Mouse (Mus musculus) MEL (cell line): ENCODE results near the gene Tmem164. TPM values are rescaled to one million over a fixed set of nuclear protein-coding genes. Genes with fewer than 3 reads are reported as not detected.

Experiments
- DNase-seq: peaks from one replicate; pipeline ENCODE4 v3.0.0; 2011; ENCODE audit warnings: low read depth, low spot score
- H3K27ac ChIP-seq: 2 replicates; pipeline ENCODE4 v1.5.1; 2012; ENCODE audit warnings: low read depth, mild to moderate bottlenecking, control low read depth, low read length, moderate library complexity; ENCODE audit not compliant: control insufficient read depth
- H3K27me3 ChIP-seq, 2 experiments: fragments of 150-350 bp in 1 of 2; sonication (generic) in 1 of 2; 2 replicates each; pipeline ENCODE4 v1.6.1; 2012; ENCODE audit warnings: low read length in 2 of 2, mild to moderate bottlenecking in 2 of 2, improper control_type of control experiment in 1 of 2, moderate library complexity in 1 of 2; ENCODE audit not compliant: insufficient read depth in 2 of 2, control insufficient read depth in 1 of 2
- H3K36me3 ChIP-seq, 2 experiments: 2 replicates each; pipeline ENCODE4 v1.6.1; 2012 to 2014; ENCODE audit warnings: low read length in 2 of 2, improper control_type of control experiment in 1 of 2, inconsistent platforms in 1 of 2, mild to moderate bottlenecking in 1 of 2; ENCODE audit not compliant: insufficient read depth in 2 of 2, control insufficient read depth in 1 of 2
- H3K4me1 ChIP-seq, 2 experiments: fragments of 150-350 bp in 1 of 2; sonication (generic) in 1 of 2; 2 replicates each; pipeline ENCODE4 v1.6.1; 2012; ENCODE audit warnings: low read length in 2 of 2, improper control_type of control experiment in 1 of 2, mild to moderate bottlenecking in 1 of 2; ENCODE audit not compliant: insufficient read depth in 2 of 2, control insufficient read depth in 1 of 2
- H3K4me3 ChIP-seq, 2 experiments: fragments of 150-350 bp in 1 of 2; sonication (generic) in 1 of 2; 2 replicates each; pipeline ENCODE4 v1.5.1; 2012; ENCODE audit warnings: low read depth in 2 of 2, low read length in 2 of 2, mild to moderate bottlenecking in 2 of 2, moderate library complexity in 2 of 2, control low read depth in 1 of 2, improper control_type of control experiment in 1 of 2; ENCODE audit not compliant: control insufficient read depth in 1 of 2, insufficient read depth in 1 of 2
- H3K79me2 ChIP-seq: 2 replicates; pipeline ENCODE4 v1.6.1; 2012; ENCODE audit warnings: mild to moderate bottlenecking, low read length, moderate library complexity; ENCODE audit not compliant: control insufficient read depth, poor library complexity, insufficient read depth
- H3K9ac ChIP-seq: 2 replicates; pipeline ENCODE4 v1.6.1; 2012; ENCODE audit warnings: low read depth, mild to moderate bottlenecking, control low read depth, low read length, moderate library complexity; ENCODE audit not compliant: control insufficient read depth, poor library complexity, severe bottlenecking
- H3K9me3 ChIP-seq: fragments of 150-350 bp; sonication (generic); replicated peaks from 2 replicates; pipeline ENCODE4 v1.6.1; 2012; ENCODE audit warnings: mild to moderate bottlenecking, low read length, improper control_type of control experiment, moderate library complexity; ENCODE audit not compliant: insufficient read depth
- BHLHE40 ChIP-seq: IDR thresholded peaks from 2 replicates; pipeline ENCODE4 v1.6.1; 2012; ENCODE audit warnings: low read depth, mild to moderate bottlenecking, inconsistent platforms, low read length, improper control_type of control experiment, borderline replicate concordance
- CTCF ChIP-seq, 3 experiments: IDR thresholded peaks in 2 of 3; conservative IDR thresholded peaks in 1 of 3; 2 replicates each; pipeline ENCODE4 v1.5.1; 2011 to 2012; ENCODE audit warnings: low read length in 3 of 3, low read depth in 2 of 3, mild to moderate bottlenecking in 2 of 3, improper control_type of control experiment in 1 of 3, inconsistent platforms in 1 of 3, mixed read lengths in 1 of 3, moderate library complexity in 1 of 3; ENCODE audit not compliant: control insufficient read depth in 1 of 3, insufficient read depth in 1 of 3, poor library complexity in 1 of 3, severe bottlenecking in 1 of 3
- ELF1 ChIP-seq: IDR thresholded peaks from 2 replicates; pipeline ENCODE4 v1.6.1; 2014; ENCODE audit warnings: low read depth, mild to moderate bottlenecking, inconsistent platforms, low read length, improper control_type of control experiment, moderate library complexity
- EP300 ChIP-seq, 2 experiments: IDR thresholded peaks; 2 replicates each; pipeline ENCODE4 v1.6.1; 2011; ENCODE audit warnings: improper control_type of control experiment in 2 of 2, low read length in 2 of 2, low read depth in 1 of 2, mild to moderate bottlenecking in 1 of 2
- GABPA ChIP-seq: IDR thresholded peaks from 2 replicates; pipeline ENCODE4 v1.6.1; 2012; ENCODE audit warnings: low read depth, mild to moderate bottlenecking, inconsistent platforms, low read length, improper control_type of control experiment, moderate library complexity
- GATA1 ChIP-seq: IDR thresholded peaks from 2 replicates; pipeline ENCODE4 v1.6.1; 2011; ENCODE audit warnings: low read depth, low read length, improper control_type of control experiment
- JUND ChIP-seq: IDR thresholded peaks from 2 replicates; pipeline ENCODE4 v1.6.1; 2011; ENCODE audit warnings: low read depth, mild to moderate bottlenecking, improper control_type of control experiment, low read length
- KAT2A ChIP-seq: conservative IDR thresholded peaks from 2 replicates; pipeline ENCODE4 v1.6.1; 2012; ENCODE audit warnings: low read depth, low read length, improper control_type of control experiment, inconsistent platforms
- MAX ChIP-seq: IDR thresholded peaks from 2 replicates; pipeline ENCODE4 v1.6.1; 2011; ENCODE audit warnings: low read length, improper control_type of control experiment
- MAZ ChIP-seq: IDR thresholded peaks from 2 replicates; pipeline ENCODE4 v1.6.1; 2012; ENCODE audit warnings: low read depth, mild to moderate bottlenecking, inconsistent platforms, low read length, improper control_type of control experiment
- MEF2A ChIP-seq: IDR thresholded peaks from 2 replicates; pipeline ENCODE4 v1.6.1; 2014; ENCODE audit warnings: low read depth, mild to moderate bottlenecking, inconsistent platforms, low read length, improper control_type of control experiment; ENCODE audit not compliant: poor library complexity, insufficient replicate concordance, severe bottlenecking; ENCODE audit errors: extremely low read depth
- MYC ChIP-seq: IDR thresholded peaks from 2 replicates; pipeline ENCODE4 v1.6.1; 2011; ENCODE audit warnings: low read depth, mild to moderate bottlenecking, low read length, improper control_type of control experiment, moderate library complexity
- POLR2A ChIP-seq, 2 experiments: IDR thresholded peaks; 2 replicates each; pipeline ENCODE4 v1.6.1; 2011 to 2012; ENCODE audit warnings: low read length in 2 of 2, mild to moderate bottlenecking in 2 of 2, control low read depth in 1 of 2, improper control_type of control experiment in 1 of 2, low read depth in 1 of 2, moderate library complexity in 1 of 2; ENCODE audit not compliant: control insufficient read depth in 1 of 2, insufficient read depth in 1 of 2, poor library complexity in 1 of 2
- POLR2AphosphoS5 ChIP-seq: IDR thresholded peaks from 2 replicates; pipeline ENCODE4 v1.6.1; 2012; ENCODE audit warnings: low read depth, borderline replicate concordance, mild to moderate bottlenecking, inconsistent platforms, low read length, moderate library complexity, mixed read lengths
- RAD21 ChIP-seq: IDR thresholded peaks from 2 replicates; pipeline ENCODE4 v1.6.1; 2011; ENCODE audit warnings: mild to moderate bottlenecking, low read depth, low read length, improper control_type of control experiment
- TCF12 ChIP-seq: IDR thresholded peaks from 2 replicates; pipeline ENCODE4 v1.6.1; 2014; ENCODE audit warnings: low read depth, mild to moderate bottlenecking, inconsistent platforms, low read length, improper control_type of control experiment, moderate library complexity
- UBTF ChIP-seq: IDR thresholded peaks from 2 replicates; pipeline ENCODE4 v1.6.1; 2012; ENCODE audit warnings: low read depth, mild to moderate bottlenecking, inconsistent platforms, low read length, improper control_type of control experiment, moderate library complexity, borderline replicate concordance; ENCODE audit not compliant: insufficient read depth
- USF2 ChIP-seq, 2 experiments: IDR thresholded peaks; 2 replicates each; pipeline ENCODE4 v1.6.1; 2011 to 2012; ENCODE audit warnings: improper control_type of control experiment in 2 of 2, low read length in 2 of 2, borderline replicate concordance in 1 of 2, inconsistent platforms in 1 of 2, low read depth in 1 of 2, mild to moderate bottlenecking in 1 of 2; ENCODE audit not compliant: insufficient read depth in 1 of 2
- ZC3H11A ChIP-seq: IDR thresholded peaks from 2 replicates; pipeline ENCODE4 v1.6.1; 2012; ENCODE audit warnings: low read depth, mild to moderate bottlenecking, inconsistent platforms, low read length, improper control_type of control experiment
- ZKSCAN1 ChIP-seq: IDR thresholded peaks from 2 replicates; pipeline ENCODE4 v1.6.1; 2012; ENCODE audit warnings: low read depth, mild to moderate bottlenecking, inconsistent platforms, low read length, improper control_type of control experiment, moderate library complexity
- ZMIZ1 ChIP-seq: IDR thresholded peaks from 2 replicates; pipeline ENCODE4 v1.6.1; 2012; ENCODE audit warnings: low read depth, mild to moderate bottlenecking, inconsistent platforms, low read length, improper control_type of control experiment, moderate library complexity
- ZNF384 ChIP-seq: IDR thresholded peaks from 2 replicates; pipeline ENCODE4 v1.6.1; 2012; ENCODE audit warnings: low read depth, mild to moderate bottlenecking, inconsistent platforms, low read length, improper control_type of control experiment
- polyA plus RNA-seq, 2 experiments: library from polyadenylated mRNA; stranded (reverse) in 1 of 2; unstranded in 1 of 2; fragments of >175 nt in 1 of 2; fragments of >200 nt in 1 of 2; gene quantifications; 2 replicates each; pipeline versions ENCODE4 v1.2.1 to v1.2.4; 2012; ENCODE audit warnings: low replicate concordance in 2 of 2, low read depth in 1 of 2; ENCODE audit not compliant: insufficient read length in 2 of 2, insufficient read depth in 1 of 2, missing spikeins in 1 of 2
- total RNA-seq: library from RNA; depleted of rRNA; stranded (reverse); fragments of 300-350 nt; gene quantifications from 2 replicates; pipeline ENCODE4 v1.2.3, GENCODE M21; 2012

The Tmem164 gene
- total and polyA plus RNA-seq, 3 experiments, result 34.3 to 92.4 (median 72.8) TPM

GRCm38 (mm10) chrX:142670121-142670520 is 11.1 kb upstream of the Tmem164 start:
- no peaks in the 10 kb centered on the region for H3K4me1 ChIP-seq
- H3K9me3 ChIP-seq, result no peaks in the 10 kb centered on the region
- H3K4me3 ChIP-seq, result no peak overlapping the region
- H3K9ac ChIP-seq, result no peak overlapping the region
- no peak for DNase-seq
- H3K27ac ChIP-seq, result no peak overlapping the region
- TF ChIP-seq ZKSCAN1, result no peak
- no peak for TF ChIP-seq POLR2AphosphoS5
- no peak for TF ChIP-seq EP300 (IDR thresholded peaks at IDR 0.05; ENCODE audit: low read depth in 1 of 2, low read length in 2 of 2)
- no peak for TF ChIP-seq CTCF (IDR thresholded peaks at IDR 0.05 in 2 of 3, conservative IDR thresholded peaks at IDR 0.05 in 1 of 3; ENCODE audit: control insufficient read depth in 1 of 3, insufficient read depth in 1 of 3, low read depth in 2 of 3, low read length in 3 of 3, poor library complexity in 1 of 3, severe bottlenecking in 1 of 3)
- TF ChIP-seq BHLHE40, result no peak
- no peak for TF ChIP-seq KAT2A
- no peak for TF ChIP-seq GATA1
- no peak for TF ChIP-seq ELF1
- no peak for TF ChIP-seq RAD21
- H3K27me3 ChIP-seq, result no peaks in the 10 kb centered on the region
- no peaks in the 10 kb centered on the region for H3K36me3 ChIP-seq
- no peaks in the 10 kb centered on the region for H3K79me2 ChIP-seq

- Histone ChIP-seq H3K79me2 (no peaks in the 10 kb centered on the region), H3K4me1 (no peaks in the 10 kb centered on the region), H3K27ac (no peak overlapping the region), H3K9me3 (no peaks in the 10 kb centered on the region), H3K9ac (no peak overlapping the region), H3K4me3 (no peak overlapping the region), H3K27me3 (no peaks in the 10 kb centered on the region), H3K36me3 (no peaks in the 10 kb centered on the region)
- no peak for TF ChIP-seq MAX
- no peak for TF ChIP-seq JUND
- no peak for TF ChIP-seq GATA1
- no peak for TF ChIP-seq MAZ
- no peak for TF ChIP-seq RAD21
- TF ChIP-seq GABPA, result no peak
- no peak for TF ChIP-seq MYC
- TF ChIP-seq EP300 (IDR thresholded peaks at IDR 0.05; ENCODE audit: low read depth in 1 of 2, low read length in 2 of 2), result no peak
- no peak for TF ChIP-seq ZNF384
- no peak for TF ChIP-seq TCF12
- TF ChIP-seq MEF2A, result no peak
- TF ChIP-seq ZMIZ1, result no peak
- TF ChIP-seq USF2 (IDR thresholded peaks at IDR 0.05; ENCODE audit: borderline replicate concordance in 1 of 2, insufficient read depth in 1 of 2, low read depth in 1 of 2, low read length in 2 of 2), result no peak
- TF ChIP-seq UBTF, result no peak
- TF ChIP-seq BHLHE40, result no peak
- no peak for TF ChIP-seq ZC3H11A
- no peak for TF ChIP-seq POLR2A (IDR thresholded peaks at IDR 0.05; ENCODE audit: control insufficient read depth in 1 of 2, insufficient read depth in 1 of 2, low read depth in 1 of 2, low read length in 2 of 2, poor library complexity in 1 of 2)
- DNase-seq, result no peak
Observed at GRCm38 (mm10) chrX:142671141-142671540, 10.1 kb upstream of the Tmem164 start.
